Mouse (Mus musculus) heart, adult 2 months (tissue): ENCODE measurements around the gene Nrp1. TPM values are rescaled to one million over a fixed set of nuclear protein-coding genes. Genes with fewer than 3 reads are reported as not detected.

Experiments used
- DNase-seq, 2 experiments: peaks; one replicate each; pipeline ENCODE4 v3.0.0; 2021
- H3K27ac ChIP-seq: fragments of 200-600 bp; 2 replicates; pipeline ENCODE4 v1.8.1; 2022
- H3K27me3 ChIP-seq: fragments of 200-500 bp; 2 replicates; pipeline ENCODE4 v1.6.1; 2012; ENCODE audit warnings: mild to moderate bottlenecking, low read length, inconsistent platforms, mixed read lengths; ENCODE audit not compliant: control insufficient read depth, insufficient read depth
- H3K36me3 ChIP-seq: fragments of 200-500 bp; 2 replicates; pipeline ENCODE4 v1.6.1; 2012; ENCODE audit warnings: low read length, inconsistent platforms; ENCODE audit not compliant: control insufficient read depth, insufficient read depth
- H3K4me1 ChIP-seq: fragments of 200-500 bp; 2 replicates; pipeline ENCODE4 v1.6.1; 2011; ENCODE audit warnings: low read length; ENCODE audit not compliant: control insufficient read depth, insufficient read depth
- H3K4me3 ChIP-seq: fragments of 200-600 bp; 2 replicates; pipeline ENCODE4 v1.8.1; 2022
- H3K79me2 ChIP-seq: fragments of 200-500 bp; replicated peaks from 2 replicates; pipeline ENCODE4 v1.6.1; 2012; ENCODE audit warnings: mild to moderate bottlenecking, inconsistent platforms, low read length, moderate library complexity, mixed read lengths; ENCODE audit not compliant: control insufficient read depth, insufficient read depth
- H3K9ac ChIP-seq: fragments of 200-500 bp; 2 replicates; pipeline ENCODE4 v1.6.1; 2012; ENCODE audit warnings: low read depth, mild to moderate bottlenecking, control low read depth, inconsistent platforms, low read length, mixed read lengths
- CTCF ChIP-seq: fragments of 200-600 bp; IDR thresholded peaks from 2 replicates; pipeline ENCODE4 v1.8.1; 2022; ENCODE audit warnings: antibody characterized with exemption, mild to moderate bottlenecking, moderate library complexity
- EP300 ChIP-seq: fragments of 200-500 bp; IDR thresholded peaks from 2 replicates; pipeline ENCODE4 v1.6.1; 2011; ENCODE audit warnings: low read depth, low read length, control low read depth; ENCODE audit not compliant: insufficient read depth
- POLR2A ChIP-seq: fragments of 200-500 bp; IDR thresholded peaks from 2 replicates; pipeline ENCODE4 v1.6.1; 2011; ENCODE audit warnings: mild to moderate bottlenecking, low read depth, low read length, control low read depth; ENCODE audit not compliant: insufficient read depth
- WGBS: fragments of 180-500 bp; shearing (Covaris S2); methylation state at CpG from one replicate; pipeline ENCODE4 v1.1.7; 2018; 5-methylcytosine and 5-hydroxymethylcytosine counted together
- intact Hi-C: fragments of 180-260 bp; cut with DNase I; formaldehyde crosslinking; loops from one replicate; pipeline ENCODE4 v1.15.1; 2025
- polyA plus RNA-seq: library from polyadenylated mRNA; depleted of rRNA; stranded (reverse); fragments of >200 nt; gene quantifications from 2 replicates; pipeline ENCODE4 v1.2.3, GENCODE M21; 2012
- total RNA-seq, 2 experiments: library from RNA; stranded (reverse); gene quantifications; 2 replicates each; pipeline ENCODE4 v1.2.3; 2021

Nrp1 gene
- total and polyA plus RNA-seq, 3 experiments: 64.5 to 115 (median 115) TPM

DNA sequence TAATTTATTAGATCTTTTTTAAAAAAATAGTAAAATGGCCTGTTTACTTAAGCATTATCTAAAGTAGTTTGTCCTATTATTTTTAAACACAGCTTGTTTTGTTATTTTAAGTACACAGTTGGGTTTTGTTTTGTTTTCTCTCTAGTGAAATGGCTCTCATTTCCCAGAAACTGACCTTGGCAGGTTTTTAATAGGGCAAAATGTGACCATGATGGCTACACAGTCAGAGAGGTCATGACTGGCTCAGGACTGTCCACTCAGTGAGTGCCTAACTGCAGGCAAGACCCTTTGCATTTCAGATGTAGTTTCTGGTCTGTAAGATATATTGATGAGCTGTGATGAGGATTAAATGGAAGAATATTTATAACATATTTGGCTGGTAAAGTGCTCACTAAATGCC is 104.8 kb downstream of the Nrp1 start:
- TF ChIP-seq CTCF (no peak), POLR2A (no peak), EP300 (no peak)
- DNase-seq: no peak
- no peak overlapping the region for H3K9ac ChIP-seq
- peaks cover 80% of the 10 kb centered on the region for H3K36me3 ChIP-seq
- H3K79me2 ChIP-seq: 0 out of 2 replicates have a peak, but pooled peaks cover 1% of the 10 kb centered on the region
- H3K4me1 ChIP-seq: peaks cover 20% of the 10 kb centered on the region
- intact Hi-C loops: no loop called here
- H3K27me3 ChIP-seq: no peaks in the 10 kb centered on the region
- H3K27ac ChIP-seq: peak overlapping the region; percentile 56
- no peak overlapping the region for H3K4me3 ChIP-seq

DNA sequence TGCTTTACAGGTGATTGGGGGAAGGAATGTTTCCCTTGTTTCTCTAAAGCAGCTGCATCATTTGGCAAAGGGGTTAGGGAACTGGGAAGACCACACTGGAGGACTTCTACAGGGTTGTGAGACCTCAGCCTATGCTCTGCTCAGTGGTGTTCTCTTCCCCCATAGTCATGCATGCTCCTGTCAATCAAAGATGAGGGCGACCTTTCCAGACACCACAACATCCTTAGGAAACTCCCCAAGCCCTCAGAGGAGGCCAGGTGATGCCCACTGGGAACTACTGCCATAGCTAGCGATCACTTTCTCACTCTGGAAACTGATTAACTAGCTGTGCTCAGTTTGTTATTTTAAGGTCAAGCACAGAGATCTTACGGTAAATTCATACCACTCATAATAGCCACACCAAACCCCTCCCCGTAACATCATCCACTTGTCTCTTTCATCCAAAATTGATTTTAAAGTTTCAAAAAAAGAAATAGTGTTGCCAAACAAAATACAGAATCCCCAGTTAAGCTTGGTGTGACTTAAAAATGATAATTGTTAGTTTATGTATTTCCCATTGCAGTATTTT is 105.7 kb downstream of the Nrp1 start:
- Histone ChIP-seq H3K4me1 (peaks cover 22% of the 10 kb centered on the region), H3K27ac (peak overlapping the region; percentile 56), H3K4me3 (no peak overlapping the region), H3K36me3 (peaks cover 76% of the 10 kb centered on the region), H3K9ac (no peak overlapping the region), H3K27me3 (no peaks in the 10 kb centered on the region), H3K79me2 (0 out of 2 replicates have a peak, but pooled peaks cover 1% of the 10 kb centered on the region)
- intact Hi-C loops: no loop called here
- WGBS: 67% methylated on average over 4 of the region's 4 CpGs
- DNase-seq: no peak
- TF ChIP-seq CTCF (no peak), EP300 (no peak), POLR2A (no peak)

DNA sequence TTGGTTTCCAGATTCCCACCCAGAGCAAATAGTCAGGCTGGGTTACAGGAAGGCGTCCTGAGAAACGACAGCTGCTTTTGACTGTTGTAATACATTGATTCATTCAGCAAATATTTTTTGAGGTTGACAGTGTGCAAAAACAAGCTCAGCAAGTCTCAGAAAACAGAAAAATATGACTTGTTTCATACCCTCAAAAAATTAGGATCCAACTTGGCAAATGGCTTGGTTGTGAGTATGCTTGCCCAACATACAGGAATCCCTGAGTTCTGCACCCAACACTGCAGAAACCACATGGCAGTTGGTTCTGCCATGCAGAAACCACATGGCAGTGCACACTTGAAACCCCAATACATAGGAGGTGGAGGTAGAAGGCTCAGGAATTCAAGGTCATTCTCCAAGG is 107.1 kb downstream of the Nrp1 start:
- intact Hi-C loops: no loop called here
- no peaks in the 10 kb centered on the region for H3K27me3 ChIP-seq
- no peak for DNase-seq
- no peak for TF ChIP-seq POLR2A
- TF ChIP-seq EP300: no peak
- no peak for TF ChIP-seq CTCF
- H3K79me2 ChIP-seq: 0 out of 2 replicates have a peak, but pooled peaks cover 1% of the 10 kb centered on the region
- H3K9ac ChIP-seq: no peak overlapping the region
- peaks cover 26% of the 10 kb centered on the region for H3K4me1 ChIP-seq
- H3K27ac ChIP-seq: peak overlapping the region; percentile 56
- peaks cover 77% of the 10 kb centered on the region for H3K36me3 ChIP-seq
- WGBS: 57% methylated on average over 2 of the region's 2 CpGs
- H3K4me3 ChIP-seq: no peak overlapping the region

DNA sequence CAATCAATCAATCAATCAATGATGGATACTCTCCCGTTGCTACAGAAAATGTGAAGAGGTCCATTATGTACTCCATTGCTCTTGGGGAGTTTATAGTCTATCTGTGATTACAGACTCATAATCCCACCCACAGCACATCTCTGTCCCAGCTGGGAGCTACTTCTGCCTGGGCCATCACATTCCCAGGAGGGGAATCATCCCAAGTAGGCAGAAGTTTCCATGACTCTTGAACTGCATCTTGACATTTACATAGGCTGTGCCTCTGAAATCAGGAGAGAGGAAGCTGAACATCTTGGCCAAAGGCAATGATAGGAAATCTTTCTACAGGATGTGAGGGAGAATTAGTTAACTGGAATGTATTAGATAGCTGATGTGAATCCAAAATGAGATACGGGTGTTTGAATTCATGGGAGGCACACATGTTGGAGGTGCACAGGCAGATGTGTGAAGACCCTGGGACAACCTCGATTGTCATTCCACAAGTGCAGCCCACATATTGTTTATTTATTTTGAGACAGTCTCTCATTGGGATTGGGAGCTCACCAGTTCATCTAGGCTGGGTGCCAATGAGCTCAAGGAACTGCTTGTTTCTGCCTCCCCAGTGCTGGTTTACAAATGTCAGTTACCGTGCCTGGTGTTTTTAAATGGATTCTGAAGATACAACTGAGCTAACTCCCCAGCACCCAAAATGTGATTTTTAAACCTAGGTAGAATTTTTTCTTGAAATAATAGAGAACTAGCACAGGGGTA is 108.5 kb downstream of the Nrp1 start:
- DNase-seq: peak in 1 of 2 experiments; percentile 31
- H3K36me3 ChIP-seq: peaks cover 77% of the 10 kb centered on the region
- H3K79me2 ChIP-seq: no peaks in the 10 kb centered on the region
- H3K27me3 ChIP-seq: no peaks in the 10 kb centered on the region
- H3K4me3 ChIP-seq: no peak overlapping the region
- TF ChIP-seq POLR2A (no peak), EP300 (no peak), CTCF (no peak)
- peak overlapping the region; percentile 56 for H3K27ac ChIP-seq
- intact Hi-C loops: no loop called here
- WGBS: 31% methylated on average over 4 of the region's 4 CpGs
- H3K9ac ChIP-seq: no peak overlapping the region
- H3K4me1 ChIP-seq: peaks cover 28% of the 10 kb centered on the region

DNA sequence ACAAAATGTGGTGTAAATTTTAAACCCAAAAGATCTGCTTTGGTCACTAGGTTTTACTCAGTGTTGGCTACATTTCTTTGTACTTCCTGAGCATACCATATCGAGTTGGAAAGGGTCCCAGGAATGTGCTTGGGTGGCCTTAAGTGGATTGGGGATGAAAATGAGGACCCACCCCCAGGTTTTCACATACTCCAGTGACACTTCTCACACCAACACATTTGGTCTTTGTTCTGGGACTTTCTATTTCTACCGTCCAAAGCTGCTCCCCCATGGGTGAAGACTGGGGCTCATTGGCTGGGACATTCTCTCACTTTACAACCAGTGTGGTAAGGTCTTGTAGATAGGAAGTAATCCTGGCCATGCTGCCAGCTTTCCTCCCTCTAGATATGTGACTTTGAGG is 111.7 kb downstream of the Nrp1 start:
- no peaks in the 10 kb centered on the region for H3K79me2 ChIP-seq
- peaks cover 19% of the 10 kb centered on the region for H3K4me1 ChIP-seq
- H3K27me3 ChIP-seq: no peaks in the 10 kb centered on the region
- 12% methylated on average over 2 of the region's 2 CpGs for WGBS
- intact Hi-C loops: no loop called here
- H3K4me3 ChIP-seq: no peak overlapping the region
- no peak overlapping the region for H3K9ac ChIP-seq
- 0 out of 2 replicates have a peak overlapping the region, but pooled peaks have one; percentile 5 for H3K27ac ChIP-seq
- no peak for TF ChIP-seq POLR2A
- TF ChIP-seq EP300: no peak
- TF ChIP-seq CTCF: no peak
- DNase-seq: no peak
- H3K36me3 ChIP-seq: peaks cover 78% of the 10 kb centered on the region

DNA sequence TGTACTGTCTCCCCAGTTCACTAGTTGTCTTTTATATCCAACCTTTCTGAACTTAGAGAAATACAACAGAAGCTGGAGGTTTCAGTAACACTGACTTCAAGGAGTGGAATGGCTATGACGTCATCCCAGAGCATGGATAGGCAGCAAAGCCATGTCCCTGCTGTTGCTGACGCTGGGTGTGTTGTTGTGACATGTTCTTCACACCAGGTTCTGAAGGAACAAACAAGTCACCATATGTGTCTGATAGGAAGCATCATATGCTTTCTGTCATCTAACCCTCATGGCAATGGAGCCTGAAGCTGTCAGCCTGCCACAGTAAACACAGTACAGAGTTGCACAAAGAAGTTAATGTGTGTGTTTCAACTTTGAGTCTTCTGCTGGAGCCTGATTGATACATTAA is 112.8 kb downstream of the Nrp1 start:
- no peak for DNase-seq
- Histone ChIP-seq H3K4me1 (peaks cover 14% of the 10 kb centered on the region), H3K36me3 (peaks cover 74% of the 10 kb centered on the region), H3K79me2 (no peaks in the 10 kb centered on the region), H3K27me3 (no peaks in the 10 kb centered on the region), H3K9ac (no peak overlapping the region), H3K4me3 (no peak overlapping the region), H3K27ac (no peak overlapping the region)
- TF ChIP-seq POLR2A (no peak), EP300 (no peak), CTCF (no peak)
- intact Hi-C loops: no loop called here
- 75% methylated on average over 2 of the region's 2 CpGs for WGBS
